8 mouse cellular contexts compared by ENCODE assay signal in the genomic region with DNA sequence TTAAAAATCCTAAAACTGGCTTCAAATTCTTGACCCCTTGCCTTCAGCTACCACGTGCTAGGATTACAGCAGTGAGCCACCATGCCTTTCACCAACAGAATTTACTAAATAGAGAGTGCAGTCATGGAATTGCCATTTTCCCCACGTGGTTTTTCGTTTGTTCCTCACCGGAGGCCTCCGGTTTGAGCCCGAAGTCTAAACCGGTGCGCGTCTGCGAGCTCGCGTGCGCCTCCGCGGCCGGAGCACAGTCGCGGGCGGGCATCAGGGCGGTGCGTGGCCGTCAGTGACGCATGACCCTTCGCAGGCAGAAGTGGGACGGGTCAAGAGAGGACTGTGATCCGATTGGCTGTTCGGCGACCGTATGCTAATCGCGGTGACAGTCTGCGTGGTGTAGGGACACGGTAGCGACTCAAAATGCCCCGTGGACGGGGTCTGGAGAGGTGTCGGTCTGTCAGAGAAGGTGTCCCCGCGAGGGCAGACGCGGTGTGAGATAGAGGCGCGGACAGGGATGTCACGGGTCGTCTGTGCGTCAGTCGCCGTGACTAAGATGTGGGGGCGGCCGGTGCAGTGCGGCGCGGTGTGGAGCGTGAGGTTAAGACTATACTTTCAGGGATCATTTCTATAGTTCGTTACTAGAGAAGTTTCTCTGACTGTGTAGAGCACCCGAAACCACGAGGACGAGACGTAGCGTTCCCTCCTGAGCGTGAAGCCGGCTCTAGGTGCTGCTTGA. TPM values are rescaled to one million over a fixed set of nuclear protein-coding genes. Genes with fewer than 3 reads are reported as not detected.
A peak's percentile ranks its signal among the peaks of the same experiment; 100 is the strongest.
DNase-seq lines count a peak whose midpoint lies in the region; ATAC-seq lines count a peak whose summit lies in the region.
"Not testable (repeated sequence)": the region's sequence is repeated elsewhere in the genome, so short reads cannot be mapped to it uniquely, and the experiment has no call there.

No protein-coding gene starts in this region.

- H3K4me3 ChIP-seq in embryonic facial prominence, embryonic 10.5 days, result peak overlapping the region; percentile 49
- H3K4me3 ChIP-seq in intestine, embryonic 16.5 days (ENCODE audit: low read length), result peak overlapping the region; percentile 37
- peak overlapping the region; percentile 35 for H3K4me3 ChIP-seq in midbrain, embryonic 10.5 days

- ATAC-seq in intestine, embryonic 16.5 days, result peak; percentile 98

- H3K9me3 ChIP-seq in embryonic facial prominence, embryonic 10.5 days; intestine, embryonic 16.5 days (ENCODE audit: control insufficient read depth, low read length); midbrain, embryonic 10.5 days (replicated peaks): not testable (repeated sequence)

- peaks cover 14% of the 10 kb centered on the region; the same call in 1 of the 2 replicates for H3K4me1 ChIP-seq in embryonic facial prominence, embryonic 10.5 days
- not testable (repeated sequence) for H3K4me1 ChIP-seq in intestine, embryonic 16.5 days (ENCODE audit: control insufficient read depth, insufficient read depth, low read length)
- H3K4me1 ChIP-seq in midbrain, embryonic 10.5 days, result peaks cover 26% of the 10 kb centered on the region

- peaks cover 20% of the 10 kb centered on the region for H3K27me3 ChIP-seq in embryonic facial prominence, embryonic 10.5 days (replicated peaks; ENCODE audit: low read depth, poor library complexity, severe bottlenecking)
- H3K27me3 ChIP-seq in intestine, embryonic 16.5 days (replicated peaks; ENCODE audit: control insufficient read depth, insufficient read depth, low read length), result not testable (repeated sequence)
- peaks cover 14% of the 10 kb centered on the region for H3K27me3 ChIP-seq in midbrain, embryonic 10.5 days (ENCODE audit: low read depth, poor library complexity, severe bottlenecking)

- WGBS in embryonic facial prominence, embryonic 10.5 days, result under 1% methylated on average over 35 of the region's 62 CpGs
- WGBS in intestine, embryonic 16.5 days, result under 1% methylated on average over 31 of the region's 62 CpGs
- WGBS in midbrain, embryonic 10.5 days, result under 1% methylated on average over 32 of the region's 62 CpGs

- peak overlapping the region; percentile 67 for H3K4me2 ChIP-seq in intestine, embryonic 16.5 days (ENCODE audit: low read depth, low read length)

- peak overlapping the region; percentile 60; the same call in 1 of the 2 replicates for H3K9ac ChIP-seq in intestine, embryonic 16.5 days (ENCODE audit: low read depth, low read length)

- H3K36me3 ChIP-seq in embryonic facial prominence, embryonic 10.5 days (replicated peaks); intestine, embryonic 16.5 days (ENCODE audit: control insufficient read depth, insufficient read depth, low read length); midbrain, embryonic 10.5 days: not testable (repeated sequence)

- peak overlapping the region; percentile 84 for H3K27ac ChIP-seq in embryonic facial prominence, embryonic 10.5 days (replicated peaks)
- H3K27ac ChIP-seq in intestine, embryonic 16.5 days (ENCODE audit: low read length), result peak overlapping the region; percentile 59
- H3K27ac ChIP-seq in midbrain, embryonic 10.5 days (replicated peaks), result peak overlapping the region; percentile 69

- intact Hi-C loops in left cerebral cortex, postnatal 36 days (cut with DNase I), result loop anchor here (2.0 kb wide), 1 partner anchor 16 kb away; no protein-coding TSS in a partner anchor

- peak; percentile 74 for DNase-seq in adrenal gland, adult 18-20 months (ENCODE audit: low spot score in 2 of 2)
- peak; percentile 82 for DNase-seq in embryonic facial prominence, embryonic 10.5 days (ENCODE audit: low spot score)
- DNase-seq in gastrocnemius, postnatal 4 days (ENCODE audit: low spot score in 2 of 2), result peak; percentile 30 to 71
- DNase-seq in left cerebral cortex, postnatal 36 days (ENCODE audit: low spot score in 2 of 2), result peak; percentile 83 to 84
- DNase-seq in midbrain, embryonic 10.5 days (ENCODE audit: low spot score), result peak; percentile 77
- peak; percentile 69 to 80 for DNase-seq in right cerebral cortex, postnatal 36 days (ENCODE audit: low spot score in 2 of 2)
- peak; percentile 69 to 75 for DNase-seq in urinary bladder, postnatal 4 days (ENCODE audit: low spot score in 2 of 2)

RNA-seq across cellular contexts. Expression of gene Tex14, which starts 37.9 kb away (rescaled TPM):
- total RNA-seq in adrenal gland, adult 18-20 months (2021), result under 1 TPM; 0.07 to 0.26 TPM
- 0.50 TPM in 1 of 2 replicates, not detected in the other for polyA plus RNA-seq in embryonic facial prominence, embryonic 10.5 days (2016; fragmentation: Nextera tagmentation; extraction: Ambion mirVana)
- 1 to 10 TPM; 1.0 to 1.3 TPM for total RNA-seq in gastrocnemius, postnatal 4 days (2021)
- polyA plus RNA-seq in intestine, embryonic 16.5 days (2015; fragmentation: Nextera tagmentation; extraction: Ambion mirVana), result 0.53 and 0.70 TPM in 2 replicates
- total RNA-seq in left cerebral cortex, postnatal 36 days (2021), result under 1 TPM; 0.10 to 0.68 TPM
- 0.37 TPM in 1 of 2 replicates, not detected in the other for polyA plus RNA-seq in midbrain, embryonic 10.5 days (2016; fragmentation: Nextera tagmentation; extraction: Ambion mirVana)

RNA-seq across cellular contexts. Expression of gene Rad51c, which starts 38.1 kb away (rescaled TPM):
- 1 to 10 TPM; 2.8 to 4.9 TPM for total RNA-seq in adrenal gland, adult 18-20 months (2021)
- polyA plus RNA-seq in embryonic facial prominence, embryonic 10.5 days (2016; fragmentation: Nextera tagmentation; extraction: Ambion mirVana), result 11.5 and 11.9 TPM in 2 replicates
- 1 to 10 TPM; 3.9 to 4.6 TPM for total RNA-seq in gastrocnemius, postnatal 4 days (2021)
- 4.7 and 5.3 TPM in 2 replicates for polyA plus RNA-seq in intestine, embryonic 16.5 days (2015; fragmentation: Nextera tagmentation; extraction: Ambion mirVana)
- 1 to 10 TPM; 3.5 to 4.4 TPM for total RNA-seq in left cerebral cortex, postnatal 36 days (2021)
- polyA plus RNA-seq in midbrain, embryonic 10.5 days (2016; fragmentation: Nextera tagmentation; extraction: Ambion mirVana), result 13.1 and 15.1 TPM in 2 replicates

Comparison
In these comparisons a context has a peak if more than half of its experiments do, and no peak if none do; other contexts are left out.
1. Peak in every context shown above with its lines: DNase-seq, ATAC-seq, H3K4me3 ChIP-seq and H3K27ac ChIP-seq.